Mouse (Mus musculus) kidney, adult 2 months (tissue): ENCODE measurements around the gene Ap2a1.

ENCODE experiments used
- CTCF ChIP-seq: fragments of 200-500 bp; conservative IDR thresholded peaks from 2 replicates; pipeline ENCODE4 v1.5.1; 2011; ENCODE audit warnings: low read depth, mild to moderate bottlenecking, control low read depth, low read length, moderate library complexity, mixed read lengths; ENCODE audit not compliant: insufficient read depth, insufficient read length
- POLR2A ChIP-seq: fragments of 200-500 bp; IDR thresholded peaks from one replicate; pipeline ENCODE4 v1.6.1; 2011; ENCODE audit warnings: low read depth, low read length, control low read depth

DNA sequence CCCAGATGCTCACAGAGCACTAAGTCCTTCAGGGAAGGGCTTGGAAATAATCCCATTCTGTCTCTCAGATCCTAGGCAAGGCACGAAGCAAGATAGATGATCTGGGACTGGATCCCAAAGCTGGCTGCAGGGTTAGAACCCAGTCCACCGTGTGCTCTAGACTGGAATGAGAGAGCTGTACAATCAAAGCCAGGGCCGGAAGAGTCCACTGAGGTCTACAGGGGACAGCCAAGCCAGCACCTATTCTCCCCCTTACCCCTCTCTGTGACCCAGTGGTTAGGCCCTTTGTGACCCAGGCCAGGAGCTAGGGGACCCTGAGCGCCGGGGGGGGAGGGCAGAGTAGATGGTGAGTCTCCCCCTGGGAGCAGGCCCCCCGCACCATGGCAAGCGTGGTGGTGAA lies 13.6 kb upstream of the Ap2a1 start, which contains the start of gene Tsks:
- TF ChIP-seq CTCF (no peak), POLR2A (no peak)
